Mouse (Mus musculus) right cerebral cortex, postnatal 36 days (tissue): ENCODE data around the gene Apoa4.

ENCODE experiments used
- DNase-seq, 2 experiments: peaks; one replicate each; pipeline ENCODE4 v3.0.0; 2022; ENCODE audit warnings: low spot score in 2 of 2, mixed read lengths in 1 of 2

Gene Apoa4

DNA sequence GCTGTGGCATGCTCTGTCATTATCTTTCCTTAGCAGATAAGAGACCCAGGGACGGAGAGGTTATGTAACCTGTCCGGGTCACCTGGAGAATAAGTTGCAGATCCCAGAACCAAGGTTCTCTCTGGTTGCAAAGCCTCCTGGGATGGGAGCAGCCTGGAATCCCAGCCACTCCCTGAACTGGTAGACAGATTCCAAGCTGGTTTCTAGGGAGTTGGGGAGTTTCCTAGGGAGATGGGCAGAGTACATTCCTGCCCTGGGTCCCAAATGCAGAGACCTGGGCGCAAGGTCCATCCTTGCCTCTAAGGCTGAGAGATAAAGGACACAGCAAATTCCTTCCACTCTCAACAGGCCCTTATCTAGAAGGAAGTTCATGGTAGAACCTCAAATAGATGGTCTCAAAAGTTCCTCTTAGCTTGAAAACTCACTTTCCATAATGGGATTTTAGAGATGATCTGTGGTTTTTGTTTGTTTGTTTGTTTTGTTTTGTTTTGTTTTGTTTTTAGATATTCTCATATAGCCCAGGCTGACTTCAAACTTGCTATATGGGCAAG, 13.4 kb upstream of the Apoa4 start:
- DNase-seq: no peak

DNA sequence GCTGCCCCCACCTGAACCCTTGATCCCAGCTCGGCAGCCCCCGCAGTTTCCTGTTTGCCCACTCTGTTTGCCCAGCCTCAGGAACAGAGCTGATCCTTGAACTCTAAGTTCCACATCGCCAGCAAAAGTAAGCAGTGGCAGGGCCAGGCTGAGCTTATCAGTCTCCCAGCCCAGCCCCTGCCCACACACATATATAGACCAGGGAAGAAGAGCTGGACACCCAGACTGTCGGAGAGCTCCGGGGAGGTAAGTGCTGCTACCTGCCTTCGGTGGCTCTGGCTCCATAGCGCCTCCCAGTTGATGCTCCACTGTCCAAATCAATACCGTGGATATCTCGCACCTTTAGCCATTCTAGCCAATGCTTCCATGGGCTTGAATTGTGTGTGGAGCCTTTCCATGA, 12.0 kb upstream of the Apoa4 start, which contains the start of gene Apoa1:
Gene Apoa1, plus strand, starts transcription at position 90 of the 400 bp plus-strand sequence.
- no peak for DNase-seq

DNA sequence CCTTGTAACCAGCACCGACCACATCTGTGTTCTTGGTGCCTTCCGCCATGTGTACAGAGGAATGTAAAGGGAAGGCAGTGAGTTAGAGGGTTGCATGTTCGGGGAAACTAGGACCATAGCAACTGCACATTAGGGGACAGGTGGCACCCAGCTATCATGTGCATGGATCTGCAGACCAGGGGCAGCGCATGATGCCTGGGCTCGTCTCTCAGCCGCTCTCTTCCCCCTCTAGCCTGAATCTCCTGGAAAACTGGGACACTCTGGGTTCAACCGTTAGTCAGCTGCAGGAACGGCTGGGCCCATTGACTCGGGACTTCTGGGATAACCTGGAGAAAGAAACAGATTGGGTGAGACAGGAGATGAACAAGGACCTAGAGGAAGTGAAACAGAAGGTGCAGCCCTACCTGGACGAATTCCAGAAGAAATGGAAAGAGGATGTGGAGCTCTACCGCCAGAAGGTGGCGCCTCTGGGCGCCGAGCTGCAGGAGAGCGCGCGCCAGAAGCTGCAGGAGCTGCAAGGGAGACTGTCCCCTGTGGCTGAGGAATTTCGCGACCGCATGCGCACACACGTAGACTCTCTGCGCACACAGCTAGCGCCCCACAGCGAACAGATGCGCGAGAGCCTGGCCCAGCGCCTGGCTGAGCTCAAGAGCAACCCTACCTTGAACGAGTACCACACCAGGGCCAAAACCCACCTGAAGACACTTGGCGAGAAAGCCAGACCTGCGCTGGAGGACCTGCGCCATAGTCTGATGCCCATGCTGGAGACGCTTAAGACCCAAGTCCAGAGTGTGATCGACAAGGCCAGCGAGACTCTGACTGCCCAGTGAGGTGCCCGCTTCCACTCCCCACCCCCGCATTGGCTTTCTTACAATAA, 10.7 kb upstream of the Apoa4 start:
- DNase-seq: peak; percentile 88

DNA sequence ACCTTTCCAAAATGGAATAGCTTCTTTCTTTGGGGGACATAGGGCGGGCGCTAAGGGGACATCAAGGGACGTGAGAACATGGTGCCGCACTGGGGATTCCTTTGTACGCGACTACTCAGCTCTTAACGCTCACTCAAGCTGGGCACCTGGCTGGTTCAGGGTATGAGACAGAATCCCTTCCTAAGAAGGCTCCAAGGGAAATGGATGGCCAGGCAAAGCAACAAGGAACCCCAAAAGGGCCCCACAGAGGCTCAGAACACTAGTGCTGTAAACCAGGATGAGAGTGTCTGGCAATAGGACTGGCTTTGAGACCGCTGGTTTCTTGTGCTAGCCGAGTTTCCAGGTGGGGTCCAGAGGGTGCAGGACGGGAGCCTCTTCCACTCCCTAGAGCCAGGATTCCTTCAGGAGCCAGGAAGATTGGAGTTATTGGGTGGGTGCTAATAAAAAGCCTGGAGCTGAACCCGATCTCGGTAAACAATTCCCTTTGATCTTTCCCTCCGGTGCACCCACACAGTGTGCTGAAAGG, 10.0 kb upstream of the Apoa4 start:
- no peak for DNase-seq

DNA sequence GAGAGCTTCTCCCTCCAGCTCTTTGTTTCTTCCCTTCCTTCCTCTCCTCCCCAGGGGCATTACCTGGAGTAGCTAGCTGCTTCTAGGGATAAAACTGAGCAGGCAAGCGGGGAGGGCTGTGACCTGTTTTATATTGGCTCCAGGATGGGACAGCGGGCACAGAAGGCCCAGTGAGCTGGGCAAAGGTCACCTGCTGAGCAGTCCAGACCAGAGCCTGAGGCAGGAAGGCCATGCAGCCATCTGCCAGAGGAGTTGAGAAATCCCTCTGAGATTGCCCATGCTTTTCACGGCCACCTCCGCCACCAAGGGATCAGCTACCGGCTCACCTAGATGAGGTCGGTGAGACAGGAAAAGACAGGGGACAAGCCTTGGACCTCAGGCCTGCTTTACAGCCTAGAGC, 5.3 kb upstream of the Apoa4 start:
- DNase-seq: no peak

DNA sequence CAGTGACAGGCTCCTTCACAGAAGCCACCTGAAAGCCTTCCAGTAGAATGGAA, 5.1 kb upstream of the Apoa4 start, which contains the start of gene Apoc3:
Gene Apoc3, minus strand, starts transcription at position 41 of the 53 bp plus-strand sequence.
- no peak for DNase-seq

DNA sequence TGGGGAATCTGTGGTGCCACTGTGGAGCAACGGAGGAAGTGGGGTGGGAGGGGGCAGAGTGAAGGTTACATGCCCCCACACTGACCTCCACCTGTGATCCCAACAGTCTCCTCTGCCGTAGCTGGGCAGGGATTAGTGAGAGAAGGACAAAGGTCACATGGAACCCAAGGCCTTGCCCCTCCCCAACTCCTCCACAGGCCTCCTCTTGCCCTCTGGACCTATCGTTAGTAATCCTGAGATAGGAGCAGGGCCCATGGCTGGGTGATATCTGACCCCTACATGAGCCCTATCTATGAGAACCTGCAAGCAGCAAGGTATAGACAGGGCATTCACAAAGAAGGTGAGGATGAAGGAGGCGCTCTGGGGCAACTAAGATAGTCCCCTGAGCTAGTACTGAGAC, 4.8 kb upstream of the Apoa4 start:
- no peak for DNase-seq

DNA sequence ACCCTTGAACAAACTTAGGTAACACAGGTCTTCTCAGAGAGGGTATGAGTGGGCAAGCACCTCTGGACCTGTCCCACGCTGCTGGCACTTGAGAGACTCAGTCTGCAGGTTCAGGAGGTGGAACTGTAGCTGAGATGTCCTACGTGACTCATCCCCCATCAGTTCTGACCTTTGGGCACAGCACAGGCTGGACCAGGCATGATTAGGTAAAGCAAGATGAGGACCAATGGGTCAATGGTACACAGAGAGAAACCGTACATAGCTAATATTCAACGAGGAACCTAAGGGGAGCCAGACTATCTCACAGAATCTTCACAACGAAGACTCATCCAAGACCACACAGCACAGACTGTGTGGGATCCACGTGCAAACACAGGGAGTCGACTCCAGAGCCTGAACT, 1.6 kb upstream of the Apoa4 start:
- no peak for DNase-seq

DNA sequence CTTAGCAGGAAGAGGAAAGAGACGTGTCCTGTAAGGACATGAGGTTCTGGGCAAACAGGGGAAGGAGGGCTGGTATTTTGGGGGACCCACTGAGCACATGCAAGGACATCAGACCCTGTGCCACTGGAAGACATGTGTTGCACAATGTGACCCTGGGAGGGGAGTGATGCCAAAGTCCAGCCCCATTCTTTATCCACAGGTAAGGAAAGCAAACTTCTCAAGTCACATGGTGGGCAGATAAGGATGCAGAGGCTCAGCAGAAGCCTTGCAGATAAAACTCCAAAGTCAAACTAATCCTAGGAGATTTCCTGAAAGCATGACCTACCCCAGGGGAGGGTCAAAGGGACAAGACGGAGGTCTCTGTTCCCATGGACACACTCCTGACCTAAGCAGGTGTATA, 1.3 kb downstream of the Apoa4 start:
- no peak for DNase-seq

DNA sequence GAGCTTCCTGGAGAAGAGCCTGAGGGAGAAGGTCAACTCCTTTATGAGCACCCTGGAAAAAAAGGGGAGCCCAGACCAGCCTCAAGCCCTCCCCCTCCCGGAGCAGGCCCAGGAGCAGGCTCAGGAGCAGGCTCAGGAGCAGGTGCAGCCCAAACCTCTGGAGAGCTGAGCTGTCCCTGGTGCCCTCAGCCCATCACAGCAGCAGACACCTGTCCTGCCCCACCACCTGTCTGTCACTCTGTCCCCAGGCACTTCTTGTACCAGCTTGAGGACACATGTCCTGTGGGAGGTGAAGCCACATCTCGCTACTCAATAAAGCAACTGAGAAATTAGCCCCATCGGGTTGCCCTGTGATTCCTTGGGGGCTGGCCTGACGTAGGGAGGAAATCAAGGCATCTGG, 2.6 kb downstream of the Apoa4 start:
- DNase-seq: no peak

DNA sequence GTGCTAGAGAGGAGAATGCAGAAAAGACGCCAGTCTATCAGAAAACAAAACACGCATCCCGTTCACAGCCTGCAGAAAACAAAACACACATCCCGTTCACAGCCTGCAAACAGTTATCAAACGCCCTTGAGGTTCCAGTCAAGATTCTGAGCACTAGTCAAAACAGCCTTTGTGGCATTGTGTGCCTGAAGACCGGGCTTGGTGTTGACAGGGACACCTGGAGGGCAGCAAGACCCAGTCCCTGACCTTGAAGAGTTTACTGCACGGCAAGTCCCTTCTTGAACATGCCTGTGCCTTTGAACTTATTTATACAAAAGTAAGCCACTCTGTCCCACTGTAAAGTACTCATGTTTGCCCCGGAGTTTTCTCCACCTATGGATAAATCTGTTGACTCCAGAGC, 3.1 kb downstream of the Apoa4 start:
- no peak for DNase-seq

DNA sequence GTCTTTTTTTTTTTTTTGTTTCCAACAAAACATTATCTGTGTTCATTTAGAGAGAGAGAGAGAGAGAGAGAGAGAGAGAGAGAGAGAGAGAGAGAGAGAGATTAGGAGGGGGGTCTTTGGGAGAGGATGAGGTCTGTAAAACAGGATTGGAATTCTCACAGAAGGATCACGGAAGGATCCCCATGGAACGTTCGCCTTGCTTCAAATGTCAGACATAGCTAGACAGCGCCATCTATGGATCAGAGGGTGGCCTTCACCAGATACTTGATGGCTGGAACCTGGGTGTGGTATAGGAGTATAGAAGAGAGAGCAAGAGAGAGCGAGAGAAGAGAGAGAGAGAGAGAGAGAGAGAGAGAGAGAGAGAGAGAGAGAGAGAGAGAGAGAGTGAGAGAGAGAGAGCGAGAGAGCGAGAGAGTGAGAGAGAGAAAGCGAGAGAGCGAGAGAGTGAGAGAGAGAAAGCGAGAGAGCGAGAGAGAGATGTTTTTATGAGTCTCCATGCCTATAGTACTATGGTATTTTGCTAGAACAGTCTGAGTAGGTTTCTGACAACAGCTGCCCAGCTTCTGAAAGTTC, 6.3 kb downstream of the Apoa4 start:
- peak; percentile 23 to 33 for DNase-seq

DNA sequence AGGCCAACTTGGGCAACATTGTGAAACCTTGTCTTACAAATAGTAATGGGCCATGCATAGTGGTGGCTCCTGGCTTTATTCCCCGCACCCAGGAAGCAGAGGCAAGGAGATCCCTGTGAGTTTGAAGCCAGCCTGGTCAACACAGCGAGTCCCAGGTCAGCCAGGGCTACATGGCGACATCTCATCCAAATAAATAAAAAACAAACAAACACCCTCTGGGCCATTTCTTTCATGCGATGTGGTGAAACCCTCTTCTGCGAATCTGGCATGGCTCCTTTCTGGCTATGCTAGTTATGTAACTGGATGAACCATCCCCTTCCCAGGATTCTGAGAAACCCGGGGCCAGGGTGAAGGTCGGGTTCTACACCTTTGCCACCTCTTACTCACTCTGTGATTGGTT, 15.7 kb downstream of the Apoa4 start:
- DNase-seq: no peak

DNA sequence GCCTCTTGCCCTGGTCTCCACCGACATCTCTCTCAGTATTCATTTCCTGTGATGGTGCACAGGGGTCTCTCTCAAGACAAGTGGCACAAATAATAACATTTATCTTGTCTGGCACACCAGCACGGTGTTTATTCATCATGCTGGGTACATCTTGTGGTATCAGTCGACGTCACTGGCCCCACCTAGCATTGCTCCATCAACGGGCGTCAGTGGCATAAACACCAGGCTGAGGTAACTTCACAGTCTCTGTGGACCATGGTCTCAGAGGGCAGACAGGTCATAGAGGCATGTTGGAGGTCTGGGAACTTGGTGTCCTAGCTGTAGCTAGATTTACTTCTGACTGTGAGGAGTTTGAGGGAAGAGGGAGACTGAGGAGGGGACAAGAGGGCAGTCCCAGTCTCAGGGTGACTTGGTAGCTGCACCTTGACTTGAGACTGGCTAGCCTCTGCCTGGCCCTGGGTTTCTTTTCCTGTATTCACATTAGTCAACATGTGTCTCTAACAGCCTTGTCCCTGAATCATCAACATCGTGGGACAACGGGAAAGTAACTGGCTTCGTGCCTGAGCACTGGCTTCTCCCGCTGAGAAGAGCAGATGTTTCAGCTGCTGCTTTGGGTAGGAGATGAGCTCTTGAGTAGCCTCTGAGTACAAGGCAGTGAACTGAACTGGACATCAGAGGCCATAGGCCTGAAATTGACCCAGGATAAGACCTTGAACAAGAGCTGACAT, 16.3 kb downstream of the Apoa4 start:
- no peak for DNase-seq

DNA sequence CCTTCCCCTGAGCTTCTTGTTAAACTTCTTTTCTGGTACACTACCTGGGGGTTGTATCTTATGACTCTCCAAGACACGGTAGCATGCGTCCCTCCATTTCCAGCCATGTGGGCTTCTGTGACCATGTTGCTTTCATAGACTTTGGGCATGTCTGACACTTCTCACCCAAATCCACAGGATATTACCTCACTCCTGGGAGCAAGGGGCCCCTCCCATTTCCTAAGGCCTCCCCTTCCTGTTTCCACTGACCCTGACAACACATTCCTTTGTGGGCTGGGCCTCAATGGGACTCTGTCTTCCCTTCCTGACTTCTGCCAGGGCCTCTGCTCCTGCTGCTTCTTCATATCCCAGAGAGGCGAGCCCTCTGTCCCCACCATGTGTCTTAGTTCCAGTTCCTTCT, 17.1 kb downstream of the Apoa4 start:
- no peak for DNase-seq

DNA sequence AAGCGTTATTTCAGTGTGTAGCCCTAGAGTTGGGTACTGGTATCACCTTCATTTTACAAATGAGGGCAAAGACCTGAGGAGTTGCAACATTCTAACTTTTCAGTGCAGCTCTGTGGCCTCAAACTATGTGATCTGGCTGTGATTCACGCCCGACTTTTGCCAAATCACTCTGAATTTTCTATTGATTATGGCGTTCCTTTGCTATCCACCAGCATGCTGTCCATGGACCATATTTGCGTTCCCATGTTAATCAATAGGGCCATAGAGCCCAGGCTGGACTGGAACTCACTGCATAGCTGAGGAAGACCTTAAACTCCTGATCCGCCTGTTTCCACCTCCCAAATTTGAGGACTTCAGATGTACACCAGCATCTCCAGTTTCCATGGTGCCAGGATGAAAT, 18.6 kb downstream of the Apoa4 start:
- DNase-seq: no peak

DNA sequence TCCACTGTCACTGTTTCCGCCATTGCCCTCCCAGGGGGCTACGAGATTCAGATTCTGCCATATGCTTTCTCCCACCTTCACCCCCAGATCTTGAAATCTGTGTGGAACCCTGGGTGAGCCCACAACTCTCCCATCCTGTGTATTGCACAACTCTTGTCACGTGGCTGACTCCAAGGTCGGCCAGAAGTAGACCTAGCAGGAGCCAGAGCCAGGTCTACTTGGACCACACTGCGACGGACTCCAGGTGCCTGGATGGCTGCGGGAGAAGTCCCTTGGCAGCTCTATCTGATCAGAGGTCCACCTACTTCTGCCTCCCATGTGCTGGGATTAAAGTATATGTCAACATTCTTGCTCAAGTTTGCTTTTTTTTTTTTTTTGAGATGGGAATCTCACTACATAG, 20.6 kb downstream of the Apoa4 start:
- no peak for DNase-seq

DNA sequence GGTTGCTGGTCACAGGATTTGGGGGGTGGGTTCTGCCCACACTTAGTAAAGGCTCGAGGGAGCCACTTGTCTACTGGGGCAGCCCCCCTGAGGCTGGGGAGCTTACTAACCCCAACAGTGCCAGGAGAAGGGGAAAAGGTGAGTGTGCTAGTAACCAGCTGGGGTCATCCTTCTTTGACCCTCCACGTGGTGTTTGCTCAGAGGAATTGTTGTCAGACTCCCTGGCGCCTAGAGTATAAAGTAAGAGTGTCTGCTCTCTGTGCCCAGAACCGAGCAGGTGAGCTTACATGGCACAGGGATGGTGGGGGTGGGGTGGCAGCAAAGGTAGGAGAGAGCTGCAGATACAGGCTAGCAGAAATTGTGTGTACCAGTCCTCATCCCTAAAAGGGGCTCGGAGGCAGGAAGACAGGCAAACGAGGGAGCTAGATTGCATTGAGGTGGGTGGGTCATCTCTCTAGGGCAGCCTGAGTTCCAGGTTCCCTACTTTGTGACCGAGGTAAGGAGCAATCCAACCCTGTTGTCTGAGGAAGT, 27.9 kb downstream of the Apoa4 start, which contains the start of gene Apoa5:
Gene Apoa5, plus strand, starts transcription at position 291 of the 531 bp plus-strand sequence.
- no peak for DNase-seq

DNA sequence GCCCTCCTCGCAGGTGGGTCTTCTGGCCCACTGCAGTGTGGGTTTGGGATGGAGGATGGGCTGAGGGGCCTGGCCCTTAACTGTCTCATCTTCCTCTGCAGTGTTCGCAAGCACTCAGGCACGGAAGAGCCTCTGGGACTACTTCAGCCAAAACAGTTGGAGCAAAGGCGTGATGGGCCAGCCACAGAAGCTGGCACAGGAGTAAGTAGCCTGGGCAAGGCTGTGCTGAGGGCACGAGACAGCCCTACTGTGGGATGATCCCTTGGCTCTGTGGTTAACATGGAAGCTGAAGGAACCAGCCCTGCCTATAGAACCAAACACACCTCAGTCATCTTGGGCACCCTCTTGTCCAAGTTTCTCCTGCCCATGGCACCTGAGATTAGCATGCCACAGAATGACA, 28.6 kb downstream of the Apoa4 start:
- DNase-seq: no peak

DNA sequence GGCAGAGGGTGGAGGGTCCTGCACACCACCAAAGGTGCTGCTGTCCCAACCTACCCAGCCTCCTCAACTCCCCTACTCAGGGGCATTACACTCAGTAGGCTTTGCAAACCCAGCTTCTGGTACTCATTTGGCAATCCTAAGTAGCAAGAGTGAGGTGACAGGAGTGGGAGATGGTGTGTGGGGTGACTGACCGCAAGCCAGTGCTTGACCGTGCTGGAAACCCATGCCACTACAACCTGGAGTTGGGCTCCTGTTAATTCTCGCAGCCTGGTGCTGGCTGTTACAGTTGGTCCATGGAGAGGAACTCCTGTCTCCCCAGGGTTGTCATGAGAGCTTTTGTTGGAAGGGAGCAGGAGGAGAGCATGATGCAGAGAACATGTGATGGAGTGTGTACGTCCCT, 30.3 kb downstream of the Apoa4 start:
- no peak for DNase-seq

DNA sequence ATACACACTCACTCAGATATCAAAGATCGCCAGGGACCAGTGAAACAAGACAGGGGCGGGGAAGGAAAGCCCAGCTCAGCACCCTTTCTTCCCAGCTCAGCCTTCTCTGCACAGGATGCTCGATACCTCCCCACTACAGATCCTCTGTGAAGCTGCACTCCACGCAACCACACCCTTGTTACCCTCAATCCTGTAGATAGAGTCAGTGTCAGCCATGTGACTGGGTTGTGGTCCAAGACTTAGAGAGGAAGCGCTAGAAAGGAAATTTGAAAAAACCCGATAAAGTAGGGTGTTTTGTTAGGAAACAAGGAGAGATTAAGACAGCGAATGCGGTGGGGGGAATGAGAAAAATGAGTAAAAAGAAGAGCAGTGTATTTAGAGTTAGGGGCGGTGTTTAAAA, 31.6 kb downstream of the Apoa4 start:
- no peak for DNase-seq

DNA sequence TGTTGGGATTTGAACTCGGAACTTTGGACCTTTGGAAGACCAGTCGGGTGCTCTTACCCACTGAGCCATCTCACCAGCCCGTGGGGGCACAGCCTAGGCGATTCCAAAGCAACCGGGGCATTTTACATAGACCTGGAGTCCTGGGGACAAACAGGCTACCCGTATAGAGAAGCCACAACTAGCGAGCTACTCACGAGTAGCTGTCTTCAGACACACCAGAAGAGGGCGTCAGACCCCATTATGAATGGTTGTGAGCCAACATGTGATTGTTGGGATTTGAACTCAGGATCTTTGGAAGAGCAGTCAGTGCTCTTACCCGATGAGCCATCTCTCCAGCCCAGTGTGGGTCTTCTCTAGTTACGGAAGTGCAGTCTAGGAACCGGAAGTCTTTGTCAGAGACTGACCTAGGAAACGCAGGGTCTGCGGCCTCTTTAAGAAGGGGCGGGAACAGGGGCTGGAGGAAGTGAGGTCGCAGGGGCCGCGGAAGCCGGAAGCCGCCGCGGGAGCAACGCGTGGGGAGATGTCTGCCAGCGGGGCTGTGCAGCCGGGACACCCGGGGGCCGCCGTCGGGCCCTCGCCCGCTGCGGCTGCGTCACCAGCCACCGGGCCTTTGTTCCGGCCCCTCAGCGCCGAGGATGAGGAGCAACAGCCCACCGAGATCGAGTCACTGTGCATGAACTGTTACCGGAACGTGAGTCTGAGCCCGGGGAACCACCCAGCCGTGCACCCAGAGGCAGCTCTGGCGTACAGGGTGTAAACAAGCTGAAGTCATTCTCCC, 32.4 kb downstream of the Apoa4 start, which contains the start of gene Zpr1:
Gene Zpr1, plus strand, starts transcription at position 388 of the 778 bp plus-strand sequence.
- peak; percentile 86 to 89 for DNase-seq
